Mouse (Mus musculus) kidney, adult 2 months (tissue): ENCODE measurements at regions not wholly inside any gene's neighbourhood (a gene's known extent, or its start where the extent isn't known, plus 50 kb on each side); places are given as distances from the start of the nearest gene placed in this dataset.

Experiments
- DNase-seq: peaks from one replicate; pipeline ENCODE4 v3.0.0; 2021
- H3K27ac ChIP-seq: fragments of 200-500 bp; 2 replicates; pipeline ENCODE4 v1.5.1; 2012; ENCODE audit warnings: low read depth, low read length, control low read depth, inconsistent platforms; ENCODE audit not compliant: insufficient read depth
- H3K27me3 ChIP-seq: fragments of 200-500 bp; replicated peaks from 2 replicates; pipeline ENCODE4 v1.6.1; 2012; ENCODE audit warnings: mild to moderate bottlenecking, moderate library complexity, low read length, inconsistent platforms; ENCODE audit not compliant: control insufficient read depth, insufficient read depth
- H3K36me3 ChIP-seq: fragments of 200-500 bp; 2 replicates; pipeline ENCODE4 v1.6.1; 2012; ENCODE audit warnings: mild to moderate bottlenecking, moderate library complexity, low read length, inconsistent platforms; ENCODE audit not compliant: control insufficient read depth, insufficient read depth
- H3K4me1 ChIP-seq: fragments of 200-500 bp; 2 replicates; pipeline ENCODE4 v1.6.1; 2011; ENCODE audit warnings: low read length; ENCODE audit not compliant: control insufficient read depth, insufficient read depth
- H3K4me3 ChIP-seq: fragments of 200-500 bp; 2 replicates; pipeline ENCODE4 v1.5.1; 2011; ENCODE audit warnings: mild to moderate bottlenecking, low read depth, low read length, control low read depth; ENCODE audit not compliant: insufficient read depth
- CTCF ChIP-seq: fragments of 200-500 bp; conservative IDR thresholded peaks from 2 replicates; pipeline ENCODE4 v1.5.1; 2011; ENCODE audit warnings: low read depth, mild to moderate bottlenecking, control low read depth, low read length, moderate library complexity, mixed read lengths; ENCODE audit not compliant: insufficient read depth, insufficient read length
- POLR2A ChIP-seq: fragments of 200-500 bp; IDR thresholded peaks from one replicate; pipeline ENCODE4 v1.6.1; 2011; ENCODE audit warnings: low read depth, low read length, control low read depth
- WGBS: fragments of 180-500 bp; shearing (Covaris S2); methylation state at CpG from one replicate; pipeline ENCODE4 v1.1.7; 2018; 5-methylcytosine and 5-hydroxymethylcytosine counted together

- 17% methylated on average over 4 of the region's 4 CpGs for WGBS
- DNase-seq = peak; percentile 55
- no peaks in the 10 kb centered on the region for H3K27me3 ChIP-seq
- no peak overlapping the region for H3K4me3 ChIP-seq
- TF ChIP-seq CTCF (peak; percentile 73), POLR2A (no peak)
- H3K36me3 ChIP-seq = no peaks in the 10 kb centered on the region
- H3K4me1 ChIP-seq = no peaks in the 10 kb centered on the region
- no peak overlapping the region for H3K27ac ChIP-seq
Observed at GRCm38 (mm10) chr13:53811862-53812261, 243.6 kb downstream of the Drd1 start.

DNA sequence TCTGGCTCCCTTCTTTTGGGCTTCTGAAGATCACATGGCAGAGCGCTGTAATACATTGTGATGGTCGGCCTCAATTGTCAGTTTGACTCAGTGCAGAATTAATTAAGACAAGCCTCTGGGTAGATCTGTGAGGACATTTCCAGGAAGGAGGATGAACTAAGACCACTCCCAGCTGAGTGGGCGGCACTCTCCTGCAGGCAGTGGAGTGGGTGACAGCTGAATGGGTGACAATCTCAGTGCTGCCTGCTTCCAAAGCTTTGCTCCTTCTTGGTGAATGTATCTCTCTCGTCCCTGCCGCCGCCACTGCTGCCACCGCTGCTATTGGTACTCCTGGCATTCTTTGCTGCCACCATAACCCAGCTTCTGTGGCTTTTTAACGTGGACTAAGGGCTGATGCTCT, 244.4 kb downstream of the Drd1 start:
- WGBS = 72% methylated on average over 8 of the region's 8 CpGs
- Histone ChIP-seq H3K36me3 (no peaks in the 10 kb centered on the region), H3K27me3 (no peaks in the 10 kb centered on the region), H3K4me1 (no peaks in the 10 kb centered on the region), H3K4me3 (no peak overlapping the region), H3K27ac (no peak overlapping the region)
- no peak for TF ChIP-seq POLR2A
- TF ChIP-seq CTCF = no peak
- DNase-seq = no peak

GRCm38 (mm10) chr13:53807791-53808525, 247.5 kb downstream of the Drd1 start:
- WGBS = 36% methylated on average over 13 of the region's 13 CpGs
- DNase-seq = no peak
- TF ChIP-seq POLR2A = no peak
- TF ChIP-seq CTCF = no peak
- no peak overlapping the region for H3K27ac ChIP-seq
- no peaks in the 10 kb centered on the region for H3K36me3 ChIP-seq
- H3K4me3 ChIP-seq = no peak overlapping the region
- no peaks in the 10 kb centered on the region for H3K4me1 ChIP-seq
- no peaks in the 10 kb centered on the region for H3K27me3 ChIP-seq

GRCm38 (mm10) chr13:53805872-53806271, 249.6 kb downstream of the Drd1 start:
- WGBS = 69% methylated on average over 4 of the region's 4 CpGs
- Histone ChIP-seq H3K36me3 (no peaks in the 10 kb centered on the region), H3K27ac (no peak overlapping the region), H3K4me1 (no peaks in the 10 kb centered on the region), H3K4me3 (no peak overlapping the region), H3K27me3 (no peaks in the 10 kb centered on the region)
- no peak for DNase-seq
- TF ChIP-seq CTCF (no peak), POLR2A (no peak)

- Histone ChIP-seq H3K4me3 (no peak overlapping the region), H3K27me3 (no peaks in the 10 kb centered on the region), H3K4me1 (no peaks in the 10 kb centered on the region), H3K27ac (no peak overlapping the region), H3K36me3 (no peaks in the 10 kb centered on the region)
- 68% methylated on average over 5 of the region's 5 CpGs for WGBS
- DNase-seq = no peak
- no peak for TF ChIP-seq POLR2A
- TF ChIP-seq CTCF = no peak
Observed at GRCm38 (mm10) chr13:53800978-53801377, 254.5 kb downstream of the Drd1 start.

- no peaks in the 10 kb centered on the region for H3K4me1 ChIP-seq
- DNase-seq = no peak
- WGBS = 74% methylated on average over 2 of the region's 2 CpGs
- H3K27ac ChIP-seq = no peak overlapping the region
- TF ChIP-seq CTCF = no peak
- H3K4me3 ChIP-seq = no peak overlapping the region
- H3K36me3 ChIP-seq = no peaks in the 10 kb centered on the region
- no peaks in the 10 kb centered on the region for H3K27me3 ChIP-seq
Observed at GRCm38 (mm10) chr13:53788809-53789208, 266.7 kb downstream of the Drd1 start.

- DNase-seq = peak; percentile 72
- no peaks in the 10 kb centered on the region for H3K27me3 ChIP-seq
- WGBS = 21% methylated on average over 6 of the region's 6 CpGs
- TF ChIP-seq CTCF (peak; percentile 77), POLR2A (no peak)
- no peaks in the 10 kb centered on the region for H3K4me1 ChIP-seq
- no peak overlapping the region for H3K27ac ChIP-seq
- H3K36me3 ChIP-seq = no peaks in the 10 kb centered on the region
- H3K4me3 ChIP-seq = no peak overlapping the region
Observed at GRCm38 (mm10) chr13:53783492-53783891, 272.0 kb downstream of the Drd1 start.
